Mouse (Mus musculus) intestine, embryonic 14.5 days (tissue): ENCODE data around the gene Pif1. TPM values are rescaled to one million over a fixed set of nuclear protein-coding genes. Genes with fewer than 3 reads are reported as not detected.

Source experiments
- ATAC-seq: fragments of 200-750 bp; cut with Nextera tagmentation; replicated peaks from 2 replicates; pipeline ENCODE4 v1.8.0; 2017; ENCODE audit warnings: low read depth, moderate number of reproducible peaks, moderate TSS enrichment, moderate library complexity; ENCODE audit not compliant: low FRiP score, low TSS enrichment
- DNase-seq: peaks from one replicate; pipeline ENCODE4 v3.0.0-alpha.2; 2018; ENCODE audit warnings: low spot score
- H3K27ac ChIP-seq: fragments of 300-500 bp; sonication (generic); 2 replicates; pipeline ENCODE4 v1.5.1; 2014; ENCODE audit warnings: low read depth, mild to moderate bottlenecking, control low read depth
- H3K27me3 ChIP-seq: fragments of 300-500 bp; sonication (generic); replicated peaks from 2 replicates; pipeline ENCODE4 v1.6.1; 2014; ENCODE audit warnings: low read length, control low read depth; ENCODE audit not compliant: control insufficient read depth, insufficient read depth
- H3K36me3 ChIP-seq: fragments of 300-500 bp; sonication (generic); 2 replicates; pipeline ENCODE4 v1.6.1; 2014; ENCODE audit warnings: low read length, control low read depth; ENCODE audit not compliant: control insufficient read depth, insufficient read depth
- H3K4me1 ChIP-seq: fragments of 300-500 bp; sonication (generic); replicated peaks from 2 replicates; pipeline ENCODE4 v1.6.1; 2014; ENCODE audit warnings: low read length, control low read depth, mixed read lengths; ENCODE audit not compliant: control insufficient read depth, insufficient read depth
- H3K4me2 ChIP-seq: fragments of 300-500 bp; sonication (generic); 2 replicates; pipeline ENCODE4 v1.6.1; 2014; ENCODE audit warnings: low read length
- H3K4me3 ChIP-seq: fragments of 300-500 bp; sonication (generic); 2 replicates; pipeline ENCODE4 v1.5.1; 2014; ENCODE audit warnings: low read depth, low read length, control low read depth, mixed read lengths
- H3K9ac ChIP-seq: fragments of 300-500 bp; sonication (generic); 2 replicates; pipeline ENCODE4 v1.6.1; 2014; ENCODE audit warnings: mild to moderate bottlenecking, low read length
- H3K9me3 ChIP-seq: fragments of 300-500 bp; sonication (generic); 2 replicates; pipeline ENCODE4 v1.6.1; 2016; ENCODE audit warnings: low read length, control low read depth; ENCODE audit not compliant: control insufficient read depth
- WGBS: fragments of 180-500 bp; shearing (Covaris S2); extraction: QIAGEN DNeasy Blood & Tissue Kit; methylation state at CpG from one replicate; pipeline ENCODE4 v1.1.7; 2014; 5-methylcytosine and 5-hydroxymethylcytosine counted together
- polyA plus RNA-seq: library from polyadenylated mRNA; unstranded; fragments of >200 nt; fragmentation: Nextera tagmentation; extraction: Ambion mirVana; gene quantifications from 2 replicates; pipeline ENCODE4 v1.2.1, GENCODE M21; 2014

The Pif1 gene
- 8.1 and 9.9 TPM in 2 replicates for polyA plus RNA-seq

GRCm38 (mm10) chr9:65586406-65587269 lies at the start of gene Pif1:
TSS of gene Pif1 (plus strand) at chr9:65587160.
- Histone ChIP-seq H3K4me1 (peaks cover 19% of the 10 kb centered on the region), H3K4me2 (peak within 1 kb of the TSS; percentile 96), H3K9me3 (no peaks in the 10 kb centered on the region), H3K27ac (no peak within 1 kb of the TSS; the same call in 1 of the 2 replicates), H3K9ac (peak within 1 kb of the TSS; percentile 57), H3K4me3 (peak within 1 kb of the TSS; percentile 48), H3K27me3 (no peaks in the 10 kb centered on the region), H3K36me3 (0 out of 2 replicates have a peak, but pooled peaks cover 13% of the 10 kb centered on the region)
- 9% methylated on average over 28 of the region's 28 CpGs for WGBS
- peak; percentile 84 for ATAC-seq
- peak; percentile 83 for DNase-seq

GRCm38 (mm10) chr9:65537901-65538630 lies 48.9 kb upstream of the Pif1 start:
- Histone ChIP-seq H3K9me3 (no peaks in the 10 kb centered on the region), H3K9ac (no peak overlapping the region), H3K4me1 (0 out of 2 replicates have a peak, but pooled peaks cover 8% of the 10 kb centered on the region), H3K36me3 (no peaks in the 10 kb centered on the region), H3K4me2 (no peak overlapping the region), H3K27me3 (no peaks in the 10 kb centered on the region), H3K4me3 (no peak overlapping the region), H3K27ac (no peak overlapping the region)
- ATAC-seq = no peak
- WGBS = 91% methylated on average over 8 of the region's 8 CpGs
- DNase-seq = no peak

GRCm38 (mm10) chr9:65539697-65540096 lies 47.3 kb upstream of the Pif1 start:
- ATAC-seq (no peak), DNase-seq (no peak)
- Histone ChIP-seq H3K9ac (no peak overlapping the region), H3K4me1 (0 out of 2 replicates have a peak, but pooled peaks cover 8% of the 10 kb centered on the region), H3K9me3 (no peaks in the 10 kb centered on the region), H3K36me3 (no peaks in the 10 kb centered on the region), H3K4me3 (no peak overlapping the region), H3K27me3 (no peaks in the 10 kb centered on the region), H3K4me2 (no peak overlapping the region), H3K27ac (no peak overlapping the region)
- 60% methylated on average over 9 of the region's 9 CpGs for WGBS

GRCm38 (mm10) chr9:65541126-65542068 lies 45.6 kb upstream of the Pif1 start:
- Histone ChIP-seq H3K9ac (no peak overlapping the region), H3K4me3 (no peak overlapping the region), H3K27ac (peak overlapping the region; percentile 24; the same call in 1 of the 2 replicates), H3K9me3 (no peaks in the 10 kb centered on the region), H3K36me3 (no peaks in the 10 kb centered on the region), H3K27me3 (no peaks in the 10 kb centered on the region), H3K4me1 (peaks cover 12% of the 10 kb centered on the region; the same call in 1 of the 2 replicates), H3K4me2 (no peak overlapping the region)
- DNase-seq (no peak), ATAC-seq (0 out of 2 replicates have a peak, but pooled peaks have one; percentile 27)
- 48% methylated on average over 13 of the region's 13 CpGs for WGBS

GRCm38 (mm10) chr9:65542111-65542524 lies 44.8 kb upstream of the Pif1 start:
- no peak overlapping the region for H3K9ac ChIP-seq
- H3K4me1 ChIP-seq = peaks cover 17% of the 10 kb centered on the region; the same call in 1 of the 2 replicates
- H3K36me3 ChIP-seq = no peaks in the 10 kb centered on the region
- no peaks in the 10 kb centered on the region for H3K9me3 ChIP-seq
- ATAC-seq (no peak), DNase-seq (no peak)
- WGBS = 78% methylated on average over 7 of the region's 7 CpGs
- H3K4me3 ChIP-seq = no peak overlapping the region
- no peaks in the 10 kb centered on the region for H3K27me3 ChIP-seq
- H3K27ac ChIP-seq = peak overlapping the region; percentile 24; the same call in 1 of the 2 replicates
- no peak overlapping the region for H3K4me2 ChIP-seq

- no peak overlapping the region for H3K4me2 ChIP-seq
- no peaks in the 10 kb centered on the region for H3K9me3 ChIP-seq
- 79% methylated on average over 10 of the region's 10 CpGs for WGBS
- no peaks in the 10 kb centered on the region for H3K36me3 ChIP-seq
- peaks cover 32% of the 10 kb centered on the region for H3K4me1 ChIP-seq
- H3K27me3 ChIP-seq = no peaks in the 10 kb centered on the region
- no peak overlapping the region for H3K4me3 ChIP-seq
- no peak for DNase-seq
- 0 out of 2 replicates have a peak overlapping the region, but pooled peaks have one; percentile 16 for H3K27ac ChIP-seq
- ATAC-seq = no peak
- H3K9ac ChIP-seq = no peak overlapping the region
Measured at GRCm38 (mm10) chr9:65545635-65546412, 41.1 kb upstream of the Pif1 start.

GRCm38 (mm10) chr9:65546413-65546695 lies 40.6 kb upstream of the Pif1 start:
- H3K4me3 ChIP-seq = no peak overlapping the region
- ATAC-seq (no peak), DNase-seq (no peak)
- no peaks in the 10 kb centered on the region for H3K36me3 ChIP-seq
- 63% methylated on average over 4 of the region's 4 CpGs for WGBS
- no peaks in the 10 kb centered on the region for H3K9me3 ChIP-seq
- H3K4me2 ChIP-seq = no peak overlapping the region
- H3K9ac ChIP-seq = no peak overlapping the region
- peaks cover 37% of the 10 kb centered on the region for H3K4me1 ChIP-seq
- H3K27ac ChIP-seq = 0 out of 2 replicates have a peak overlapping the region, but pooled peaks have one; percentile 33
- no peaks in the 10 kb centered on the region for H3K27me3 ChIP-seq
